Mouse (Mus musculus) midbrain, embryonic 12.5 days (tissue): ENCODE measurements at regions not wholly inside any gene's neighbourhood (a gene's known extent, or its start where the extent isn't known, plus 50 kb on each side); places are given as distances from the start of the nearest gene placed in this dataset.

Experiments
- ATAC-seq: fragments of 200-750 bp; cut with Nextera tagmentation; 2 replicates; pipeline ENCODE4 v1.8.0; 2017; ENCODE audit warnings: low read depth, moderate TSS enrichment, moderate library complexity; ENCODE audit not compliant: low FRiP score
- H3K27ac ChIP-seq: fragments of 300-500 bp; sonication (generic); replicated peaks from 2 replicates; pipeline ENCODE4 v1.5.1; 2016; ENCODE audit warnings: mild to moderate bottlenecking
- H3K27me3 ChIP-seq: fragments of 300-500 bp; sonication (generic); 2 replicates; pipeline ENCODE4 v1.6.1; 2016; ENCODE audit warnings: mild to moderate bottlenecking
- H3K36me3 ChIP-seq: fragments of 300-500 bp; sonication (generic); 2 replicates; pipeline ENCODE4 v1.6.1; 2016
- H3K4me1 ChIP-seq: fragments of 300-500 bp; sonication (generic); 2 replicates; pipeline ENCODE4 v1.6.1; 2016
- H3K4me2 ChIP-seq: fragments of 300-500 bp; sonication (generic); replicated peaks from 2 replicates; pipeline ENCODE4 v1.6.1; 2016; ENCODE audit warnings: mild to moderate bottlenecking, moderate library complexity
- H3K4me3 ChIP-seq: fragments of 300-500 bp; sonication (generic); 2 replicates; pipeline ENCODE4 v1.5.1; 2016; ENCODE audit warnings: mild to moderate bottlenecking
- H3K9ac ChIP-seq: fragments of 300-500 bp; sonication (generic); replicated peaks from 2 replicates; pipeline ENCODE4 v1.6.1; 2016; ENCODE audit warnings: mild to moderate bottlenecking, moderate library complexity
- H3K9me3 ChIP-seq: fragments of 300-500 bp; sonication (generic); 2 replicates; pipeline ENCODE4 v1.6.1; 2016; ENCODE audit warnings: mild to moderate bottlenecking
- WGBS: fragments of 180-500 bp; shearing (Covaris S2); methylation state at CpG from one replicate; pipeline ENCODE4 v1.1.7; 2016; 5-methylcytosine and 5-hydroxymethylcytosine counted together

DNA sequence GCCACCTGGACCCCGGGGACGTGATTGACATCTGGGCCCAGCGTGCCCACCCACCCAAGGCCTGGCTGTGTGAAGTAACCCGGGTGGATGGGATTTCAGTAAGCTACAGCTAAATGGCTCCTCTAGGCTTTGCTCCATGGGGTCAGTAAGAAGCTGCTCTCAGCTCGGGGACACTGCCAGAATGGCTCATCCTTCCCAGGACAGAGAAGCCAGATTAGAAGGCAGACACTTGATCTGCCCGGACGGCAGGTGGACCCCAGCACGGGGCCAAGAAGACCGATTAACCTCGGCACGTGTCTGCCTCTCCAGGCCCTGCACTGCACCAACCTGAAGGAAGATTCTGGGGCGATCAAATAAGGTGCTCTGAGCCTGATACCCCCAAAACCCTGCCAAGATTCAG, 63.5 kb upstream of the 1700021F07Rik start:
- WGBS: 87% methylated on average over 12 of the region's 12 CpGs
- H3K27me3 ChIP-seq: no peaks in the 10 kb centered on the region; the same call in 1 of the 2 replicates

DNA sequence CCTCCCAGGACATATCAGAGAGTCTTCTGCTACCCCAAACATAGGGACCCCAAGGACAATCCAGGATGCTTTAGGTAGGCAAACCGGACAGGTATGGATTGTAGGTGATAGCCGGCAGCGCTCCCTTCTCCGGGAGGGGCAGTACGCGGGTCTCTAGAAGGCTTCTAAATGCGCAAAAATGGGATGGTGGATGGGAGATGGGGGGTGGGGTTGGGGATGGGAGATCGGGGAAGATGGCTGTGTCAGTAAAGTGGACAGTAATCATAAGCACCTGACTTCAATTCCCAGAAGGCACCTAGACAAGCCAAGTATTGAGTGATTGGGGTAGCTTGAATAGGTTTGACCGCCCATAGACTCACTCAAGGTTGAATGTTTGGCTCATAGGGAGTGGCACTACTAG, 59.1 kb upstream of the 1700021F07Rik start:
- no peak for ATAC-seq
- no peak overlapping the region for H3K4me2 ChIP-seq
- no peak overlapping the region for H3K4me3 ChIP-seq
- H3K36me3 ChIP-seq: no peaks in the 10 kb centered on the region
- H3K27me3 ChIP-seq: no peaks in the 10 kb centered on the region
- WGBS: 90% methylated on average over 9 of the region's 9 CpGs
- H3K9ac ChIP-seq: no peak overlapping the region
- H3K27ac ChIP-seq: no peak overlapping the region
- H3K4me1 ChIP-seq: no peaks in the 10 kb centered on the region
- no peaks in the 10 kb centered on the region for H3K9me3 ChIP-seq

More for the DNA sequence above, 63.5 kb upstream of the 1700021F07Rik start:
- no peaks in the 10 kb centered on the region for H3K36me3 ChIP-seq
- no peak overlapping the region for H3K9ac ChIP-seq
- no peak for ATAC-seq
- peaks cover 3% of the 10 kb centered on the region; the same call in 1 of the 2 replicates for H3K9me3 ChIP-seq
- H3K4me3 ChIP-seq: no peak overlapping the region
- H3K4me1 ChIP-seq: no peaks in the 10 kb centered on the region
- no peak overlapping the region for H3K4me2 ChIP-seq
- H3K27ac ChIP-seq: no peak overlapping the region

DNA sequence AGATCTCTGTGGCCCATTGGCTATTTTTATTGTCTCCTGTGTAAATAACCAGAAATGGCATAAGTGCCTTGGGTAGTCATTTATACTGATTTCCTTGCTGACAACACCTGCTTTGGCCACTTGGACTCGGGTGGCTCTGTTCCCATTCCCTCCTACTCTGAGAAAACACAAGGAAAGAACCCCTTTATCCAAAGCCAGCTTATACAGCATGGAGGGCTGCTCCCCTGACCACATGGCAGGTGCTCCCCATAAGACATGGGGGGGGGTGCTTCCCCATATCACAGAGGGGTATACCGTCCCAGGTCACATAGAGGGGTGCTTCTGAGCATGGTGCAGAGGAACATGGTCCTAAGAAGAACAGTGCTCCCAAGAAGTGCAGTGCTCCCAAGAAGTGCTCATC, 57.8 kb upstream of the 1700021F07Rik start:
- Histone ChIP-seq H3K36me3 (no peaks in the 10 kb centered on the region), H3K4me1 (no peaks in the 10 kb centered on the region), H3K9me3 (no peaks in the 10 kb centered on the region), H3K4me2 (no peak overlapping the region), H3K27ac (no peak overlapping the region), H3K9ac (no peak overlapping the region), H3K27me3 (no peaks in the 10 kb centered on the region), H3K4me3 (no peak overlapping the region)
- WGBS: 83% methylated on average over 2 of the region's 2 CpGs
- ATAC-seq: no peak

DNA sequence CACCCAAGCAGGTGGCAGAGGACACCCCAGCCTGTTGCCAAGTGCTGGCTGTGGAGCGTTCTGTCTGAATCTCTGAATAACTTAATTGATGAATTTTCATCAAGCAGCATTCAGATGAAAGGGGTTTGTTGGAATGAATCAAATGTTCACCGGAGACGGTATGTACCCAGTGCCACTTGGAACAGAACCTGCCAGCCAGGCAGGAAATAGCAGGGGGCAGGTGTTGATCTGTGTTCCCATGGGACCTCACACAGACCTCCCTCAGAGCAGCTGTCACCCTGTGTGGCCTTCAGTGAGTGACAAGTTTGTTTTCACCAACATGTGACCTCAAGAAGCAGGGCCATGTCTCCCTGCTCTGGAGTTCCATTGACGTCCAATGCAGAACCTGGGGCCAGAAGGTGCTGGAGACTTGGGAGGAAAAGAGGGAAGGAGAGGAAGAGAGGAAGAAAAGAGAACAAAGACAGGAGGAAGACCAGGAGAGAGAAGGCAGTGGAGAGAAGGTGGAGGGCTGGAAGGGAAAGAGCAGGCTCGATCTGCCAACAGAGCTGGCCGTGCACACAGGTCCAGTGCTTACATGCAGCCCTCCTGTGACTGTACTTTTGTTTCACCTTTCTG, 57.3 kb upstream of the 1700021F07Rik start:
- Histone ChIP-seq H3K4me1 (no peaks in the 10 kb centered on the region), H3K27me3 (no peaks in the 10 kb centered on the region), H3K4me2 (no peak overlapping the region), H3K36me3 (no peaks in the 10 kb centered on the region), H3K9me3 (no peaks in the 10 kb centered on the region), H3K9ac (no peak overlapping the region), H3K27ac (no peak overlapping the region), H3K4me3 (no peak overlapping the region)
- ATAC-seq: no peak
- 81% methylated on average over 6 of the region's 6 CpGs for WGBS

DNA sequence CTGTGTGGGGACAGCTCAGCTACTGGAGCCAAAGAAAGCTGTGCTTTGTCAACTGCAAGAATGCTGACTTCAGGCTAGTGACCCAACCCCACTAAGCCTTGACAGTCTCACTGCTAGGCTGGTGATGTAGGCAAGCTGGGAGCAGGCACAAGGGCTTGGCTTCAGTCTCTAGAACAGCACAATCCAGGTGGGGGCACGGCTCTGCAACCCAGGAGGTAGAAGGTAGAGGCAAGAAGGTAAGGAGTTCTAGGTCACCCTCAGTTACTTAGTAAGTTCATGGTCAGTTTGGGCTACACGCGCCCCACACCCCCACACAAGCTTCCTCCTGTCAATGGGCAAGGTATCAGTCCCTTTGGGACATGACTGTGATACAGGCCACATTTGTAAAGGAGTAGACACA, 54.2 kb upstream of the 1700021F07Rik start:
- no peak overlapping the region for H3K27ac ChIP-seq
- no peak overlapping the region for H3K4me2 ChIP-seq
- no peak for ATAC-seq
- H3K27me3 ChIP-seq: no peaks in the 10 kb centered on the region
- no peaks in the 10 kb centered on the region for H3K9me3 ChIP-seq
- WGBS: 91% methylated on average over 3 of the region's 3 CpGs
- no peaks in the 10 kb centered on the region for H3K4me1 ChIP-seq
- H3K4me3 ChIP-seq: no peak overlapping the region
- no peaks in the 10 kb centered on the region for H3K36me3 ChIP-seq
- no peak overlapping the region for H3K9ac ChIP-seq

DNA sequence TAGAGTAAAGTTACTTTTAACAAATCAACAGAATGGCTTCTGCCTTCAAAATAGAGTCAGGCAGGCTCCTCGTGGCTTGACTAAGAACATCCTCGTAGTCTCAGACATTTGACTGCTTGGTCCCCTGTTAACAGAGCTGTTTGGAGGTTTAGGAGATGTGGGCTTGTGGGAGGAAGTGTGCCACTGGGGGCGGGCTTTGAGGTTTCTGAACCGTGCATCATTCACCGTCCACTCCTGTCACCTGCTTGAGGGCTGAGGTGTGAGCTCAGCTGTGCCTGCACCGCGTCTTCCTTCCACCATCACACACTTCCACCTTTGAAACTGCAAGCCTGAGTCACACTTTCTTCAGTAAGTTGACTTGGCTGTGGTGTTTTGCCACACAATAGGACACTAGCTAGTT, 52.6 kb upstream of the 1700021F07Rik start:
- Histone ChIP-seq H3K9ac (no peak overlapping the region), H3K36me3 (no peaks in the 10 kb centered on the region), H3K9me3 (no peaks in the 10 kb centered on the region), H3K4me3 (no peak overlapping the region), H3K4me2 (no peak overlapping the region), H3K27me3 (no peaks in the 10 kb centered on the region), H3K27ac (no peak overlapping the region), H3K4me1 (no peaks in the 10 kb centered on the region)
- WGBS: 86% methylated on average over 7 of the region's 7 CpGs
- ATAC-seq: no peak
